Mouse (Mus musculus) induced T-regulatory cell, adult 2 months (primary cell): ENCODE data around the gene Ficd.
"Not testable (repeated sequence)": the region's sequence is repeated elsewhere in the genome, so short reads cannot be mapped to it uniquely, and the experiment has no call there.

Experiments
- DNase-seq: peaks from one replicate; pipeline ENCODE4 v3.0.0-alpha.2; 2012; ENCODE audit warnings: low read depth

Ficd gene

GRCm38 (mm10) chr5:113773664-113774063 is 38.1 kb downstream of the Ficd start:
- peak; percentile 94 for DNase-seq

DNA sequence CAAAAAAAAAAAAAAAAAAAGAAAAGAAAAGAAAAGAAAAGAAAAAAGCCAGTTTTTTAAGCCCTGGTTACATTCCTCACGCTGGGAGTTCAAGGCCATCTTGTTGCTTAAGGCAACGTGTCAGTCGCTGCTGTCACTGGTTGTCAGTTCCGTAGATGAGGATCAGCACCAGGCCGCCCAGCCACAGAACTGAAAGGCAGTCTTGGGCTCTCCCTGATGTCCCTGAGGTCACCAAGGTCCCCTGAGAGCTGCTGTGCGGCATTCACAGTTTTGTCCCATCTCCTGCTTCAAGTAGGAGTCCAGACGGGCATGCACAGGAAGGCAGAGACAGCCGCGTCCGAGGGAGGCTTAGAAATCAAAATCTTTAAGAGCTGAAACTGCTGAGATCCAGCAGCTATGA is 40.0 kb downstream of the Ficd start:
- DNase-seq, result no peak

DNA sequence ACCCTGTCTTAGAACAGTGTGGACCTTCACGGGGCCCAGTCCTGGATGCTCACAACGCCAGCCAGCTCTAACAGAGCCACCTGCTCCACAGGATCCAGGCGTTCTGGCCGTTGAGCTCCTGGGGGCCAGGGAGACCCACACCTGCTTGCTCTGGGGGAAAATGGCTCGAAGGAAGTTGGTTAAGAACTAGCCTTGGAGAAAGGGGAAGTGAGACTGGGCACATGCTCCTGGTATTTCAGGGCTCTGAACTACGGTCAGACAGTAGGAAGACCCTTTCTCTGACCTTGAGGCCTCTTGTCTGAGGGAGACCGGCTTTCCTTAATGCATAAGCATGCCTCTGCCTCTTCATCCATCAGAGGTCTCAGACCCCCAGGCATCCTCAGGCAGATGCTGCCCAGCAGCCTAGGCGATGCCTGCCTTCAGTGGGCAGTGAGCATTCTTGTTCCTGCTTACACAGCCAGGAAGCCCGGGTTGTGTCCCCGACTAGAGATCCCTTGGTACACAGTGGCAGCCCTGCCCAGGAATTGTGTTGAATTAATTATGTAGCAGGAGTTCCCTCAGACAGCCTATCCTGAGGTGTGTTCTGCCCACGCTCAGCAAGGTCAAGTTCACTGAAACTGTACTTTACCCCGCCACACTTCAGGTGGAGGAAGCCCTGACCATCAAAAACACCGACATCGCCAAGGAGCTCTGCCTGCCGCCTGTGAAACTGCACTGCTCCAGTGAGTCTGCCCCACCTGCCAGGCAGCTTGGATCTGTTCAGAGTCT is 40.7 kb downstream of the Ficd start:
- no peak for DNase-seq

DNA sequence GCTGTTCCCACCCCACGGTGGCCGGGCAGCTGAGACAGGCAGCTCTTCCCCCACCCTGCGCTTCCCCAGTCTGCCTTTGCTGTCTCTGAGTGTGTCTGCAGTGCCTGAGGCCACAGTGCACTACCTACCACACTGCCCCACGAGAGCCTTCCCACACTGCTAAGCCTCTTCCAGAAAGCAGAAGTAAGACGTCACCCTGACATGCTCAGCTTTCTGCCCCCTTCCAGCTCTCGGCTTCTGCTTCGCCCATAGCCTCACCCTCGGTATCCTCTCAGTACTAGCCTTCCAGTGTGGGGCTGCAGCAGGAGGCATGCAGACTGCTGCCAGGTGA is 41.3 kb downstream of the Ficd start:
- DNase-seq, result no peak

DNA sequence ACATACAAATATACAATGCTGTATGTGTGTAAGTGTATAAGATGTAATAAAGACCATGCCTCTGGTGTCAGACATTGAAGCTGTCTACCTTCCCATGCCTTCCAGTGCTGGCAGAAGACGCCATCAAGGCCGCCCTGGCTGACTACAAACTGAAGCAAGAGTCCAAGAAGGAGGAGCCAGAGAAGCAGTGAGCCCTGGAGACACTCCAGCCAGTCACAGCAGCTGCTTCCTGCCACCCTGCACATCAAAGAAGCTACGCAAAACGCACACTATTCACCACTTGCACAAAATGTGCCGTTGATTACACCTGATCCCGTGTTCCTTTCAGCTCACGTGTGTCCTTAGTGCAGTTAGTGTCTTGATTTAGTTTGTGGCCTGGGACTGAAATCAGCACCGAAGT is 42.1 kb downstream of the Ficd start:
- not testable (repeated sequence) for DNase-seq

DNA sequence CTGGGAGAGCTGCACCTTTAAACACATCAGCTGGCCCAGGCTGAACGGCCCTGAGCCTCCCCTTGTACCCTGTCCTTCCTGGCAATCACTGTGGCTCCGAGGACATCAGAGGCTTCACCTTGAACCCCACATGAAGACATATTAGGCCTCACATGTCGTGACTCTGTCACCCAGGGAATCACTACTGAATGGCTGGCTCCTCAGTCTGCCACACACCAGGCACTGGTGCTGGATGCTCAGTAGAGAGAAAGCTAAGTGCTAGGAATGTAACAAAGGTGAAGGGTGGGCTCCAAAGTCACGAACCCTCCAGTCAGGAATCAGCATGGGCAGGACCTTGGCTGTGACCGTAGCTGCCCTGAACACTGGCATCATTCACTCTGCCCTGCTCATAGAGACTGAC is 44.0 kb downstream of the Ficd start:
- no peak for DNase-seq

DNA sequence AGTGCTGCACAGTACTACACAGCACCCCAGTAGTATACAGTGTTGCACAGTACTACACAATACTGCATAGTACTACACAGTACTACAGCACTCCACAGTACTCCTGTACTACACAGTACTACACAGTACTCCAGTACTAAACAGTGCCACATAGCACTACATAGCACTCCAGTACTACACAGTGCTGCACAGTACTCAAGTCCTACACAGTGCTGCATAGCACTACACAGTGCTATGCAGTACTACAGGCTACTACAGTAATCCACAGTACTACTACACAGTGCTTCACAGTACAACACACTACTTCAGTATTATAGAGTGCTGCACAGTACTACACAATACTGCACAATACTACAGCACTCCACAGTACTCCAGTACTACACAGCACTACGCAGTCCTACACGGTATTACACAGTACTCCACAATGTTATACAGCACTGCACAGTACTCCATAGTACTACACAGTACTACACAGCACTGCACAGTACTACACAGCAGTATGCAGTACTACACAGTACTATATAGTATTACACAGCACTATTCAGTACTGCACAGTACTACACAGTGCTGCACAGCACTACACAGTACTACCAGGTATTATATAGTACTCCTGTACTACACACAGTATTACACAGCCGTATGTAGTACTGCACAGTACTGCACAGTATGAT is 44.6 kb downstream of the Ficd start:
- DNase-seq, result no peak

DNA sequence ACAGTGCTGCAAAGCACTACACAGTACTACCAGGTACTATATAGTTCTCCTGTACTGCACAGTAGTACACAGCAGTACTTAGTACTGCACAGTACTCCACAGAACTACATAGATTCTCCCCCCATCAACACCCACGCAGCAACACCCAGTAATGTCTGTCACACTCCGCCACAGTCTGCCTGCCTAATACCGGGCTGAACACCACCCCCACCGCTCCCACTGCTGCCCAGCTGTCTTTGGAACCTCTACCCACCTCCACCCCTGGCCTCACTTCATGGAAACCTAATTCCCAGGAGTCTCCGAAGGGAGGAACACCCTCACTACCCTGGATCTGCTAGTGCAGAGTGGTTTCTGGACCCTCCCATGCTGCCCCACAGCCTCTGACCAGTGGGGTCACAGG is 45.2 kb downstream of the Ficd start:
- DNase-seq, result no peak

GRCm38 (mm10) chr5:113781254-113781653 is 45.7 kb downstream of the Ficd start:
- no peak for DNase-seq

GRCm38 (mm10) chr5:113781875-113782274 is 46.3 kb downstream of the Ficd start:
- DNase-seq, result no peak

DNA sequence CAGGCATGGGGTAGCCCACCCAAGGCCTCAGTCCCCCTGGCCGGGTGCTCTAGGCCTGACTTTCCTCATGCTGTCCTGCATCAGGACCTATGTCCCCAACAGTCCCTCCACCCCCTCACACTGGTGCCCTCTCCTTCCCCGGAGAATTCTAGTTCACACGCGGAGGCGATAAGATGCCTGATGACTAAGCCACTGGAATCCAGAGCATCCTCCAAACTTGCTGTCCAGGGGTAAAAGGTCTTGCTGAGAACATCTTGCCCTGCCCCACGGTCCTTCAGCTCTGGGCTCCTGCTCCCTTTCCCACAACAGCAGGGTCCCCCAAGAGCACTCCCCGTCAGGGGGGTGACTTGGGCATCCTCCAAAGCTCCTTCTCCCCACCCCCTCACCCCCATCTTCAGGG is 47.0 kb downstream of the Ficd start:
- no peak for DNase-seq

- no peak for DNase-seq
Observed at GRCm38 (mm10) chr5:113783581-113784001, 48.0 kb downstream of the Ficd start.

DNA sequence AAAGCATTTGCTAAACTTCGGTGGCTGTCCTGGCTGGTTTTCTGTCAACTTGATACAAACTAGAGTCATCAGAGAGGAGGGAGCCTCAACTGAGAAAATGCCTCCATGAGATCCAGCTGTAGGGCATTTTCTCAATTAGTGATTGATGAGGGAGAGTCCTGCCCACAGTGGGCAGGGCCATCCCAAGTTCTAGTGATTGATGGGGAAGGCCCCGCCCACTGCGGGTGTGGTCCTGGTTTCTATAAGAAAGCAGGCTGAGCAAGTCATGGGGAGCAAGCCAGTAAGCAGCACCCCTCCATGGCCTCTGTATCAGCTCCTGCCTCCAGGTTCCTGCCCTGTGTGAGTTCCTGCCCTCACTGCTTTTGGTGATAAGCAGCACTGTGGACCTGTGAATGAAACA is 48.5 kb downstream of the Ficd start:
- not testable (repeated sequence) for DNase-seq

DNA sequence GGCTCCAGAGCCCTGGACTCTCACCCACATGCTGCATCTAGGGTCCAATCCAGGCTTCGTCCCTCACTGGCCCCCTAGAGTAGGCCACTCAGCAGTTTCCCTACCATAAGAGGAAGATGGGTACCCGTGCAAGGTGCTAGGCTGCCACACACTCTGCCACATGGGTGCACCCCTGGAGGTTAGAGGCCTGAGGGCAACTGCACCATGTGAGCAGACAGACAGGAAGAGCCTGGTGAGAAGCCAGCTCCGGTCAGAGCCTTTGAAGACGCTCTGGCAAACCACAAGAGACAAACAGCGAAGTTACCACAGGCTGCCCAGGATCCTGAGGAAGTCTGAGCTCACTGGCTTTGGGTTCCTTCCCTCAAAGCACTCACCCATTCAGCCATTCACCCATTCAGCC is 51.4 kb downstream of the Ficd start:
- no peak for DNase-seq

DNA sequence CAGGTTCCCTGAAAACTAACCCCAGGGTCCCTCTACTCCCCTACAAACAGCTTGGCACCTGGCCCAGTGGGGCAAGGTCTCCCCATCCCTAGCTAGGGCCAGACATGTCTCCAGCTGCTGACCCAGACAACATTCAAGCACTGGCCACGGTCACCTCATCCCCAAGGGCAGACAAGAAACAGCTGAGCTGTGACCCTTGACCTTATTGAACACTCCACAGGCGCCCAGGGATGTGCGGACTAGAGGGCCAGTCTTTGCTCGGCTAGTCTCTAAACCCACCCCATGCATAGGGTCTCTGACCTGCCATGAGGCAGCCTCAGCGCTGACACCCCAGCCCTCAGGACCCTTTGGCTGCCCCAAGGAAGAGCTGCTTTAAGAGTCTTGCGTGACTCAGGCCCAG is 53.0 kb downstream of the Ficd start:
- no peak for DNase-seq

DNA sequence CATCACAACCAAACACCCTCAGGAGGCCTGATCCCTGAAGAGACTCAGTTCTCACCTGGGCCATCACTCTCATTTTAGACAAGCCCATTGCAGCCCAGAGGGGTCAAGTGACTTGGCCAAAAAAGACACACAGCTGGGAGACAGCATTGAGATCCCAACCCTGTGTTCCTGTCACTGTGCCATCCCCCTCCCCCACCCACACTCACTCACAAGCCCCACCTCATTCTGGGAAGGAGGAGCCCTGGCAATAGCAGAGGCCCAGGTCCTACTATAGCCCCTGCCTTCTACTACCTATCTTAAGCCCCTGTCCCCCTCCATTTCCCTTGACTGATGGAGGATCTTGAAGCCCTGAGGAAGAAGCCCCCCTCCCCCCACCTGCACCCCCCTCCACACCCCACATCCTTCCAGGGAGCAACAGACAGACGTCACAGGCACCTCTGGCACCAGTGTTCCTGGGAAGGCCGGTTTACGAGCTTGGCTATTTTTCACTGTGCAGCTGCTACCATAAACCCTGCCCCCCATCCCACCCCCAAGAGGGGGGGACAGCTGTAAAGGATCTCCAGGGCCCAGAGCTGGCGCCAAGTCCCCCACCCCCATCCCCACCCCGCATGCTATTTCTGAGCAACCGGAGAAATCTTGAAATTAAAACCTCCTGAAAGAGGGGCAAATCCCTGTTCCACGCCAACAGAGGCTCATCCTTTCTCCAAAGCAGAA is 53.6 kb downstream of the Ficd start:
- DNase-seq, result no peak
